Mouse (Mus musculus) heart, adult 2 months (tissue): ENCODE measurements around the gene Glrb. TPM values are rescaled to one million over a fixed set of nuclear protein-coding genes. Genes with fewer than 3 reads are reported as not detected.

Experiments
- DNase-seq, 2 experiments: peaks; one replicate each; pipeline ENCODE4 v3.0.0; 2021
- H3K27ac ChIP-seq: fragments of 200-600 bp; 2 replicates; pipeline ENCODE4 v1.8.1; 2022
- H3K27me3 ChIP-seq: fragments of 200-500 bp; 2 replicates; pipeline ENCODE4 v1.6.1; 2012; ENCODE audit warnings: mild to moderate bottlenecking, low read length, inconsistent platforms, mixed read lengths; ENCODE audit not compliant: control insufficient read depth, insufficient read depth
- H3K36me3 ChIP-seq: fragments of 200-500 bp; 2 replicates; pipeline ENCODE4 v1.6.1; 2012; ENCODE audit warnings: low read length, inconsistent platforms; ENCODE audit not compliant: control insufficient read depth, insufficient read depth
- H3K4me1 ChIP-seq: fragments of 200-500 bp; 2 replicates; pipeline ENCODE4 v1.6.1; 2011; ENCODE audit warnings: low read length; ENCODE audit not compliant: control insufficient read depth, insufficient read depth
- H3K4me3 ChIP-seq: fragments of 200-600 bp; 2 replicates; pipeline ENCODE4 v1.8.1; 2022
- H3K79me2 ChIP-seq: fragments of 200-500 bp; replicated peaks from 2 replicates; pipeline ENCODE4 v1.6.1; 2012; ENCODE audit warnings: mild to moderate bottlenecking, inconsistent platforms, low read length, moderate library complexity, mixed read lengths; ENCODE audit not compliant: control insufficient read depth, insufficient read depth
- H3K9ac ChIP-seq: fragments of 200-500 bp; 2 replicates; pipeline ENCODE4 v1.6.1; 2012; ENCODE audit warnings: low read depth, mild to moderate bottlenecking, control low read depth, inconsistent platforms, low read length, mixed read lengths
- CTCF ChIP-seq: fragments of 200-600 bp; IDR thresholded peaks from 2 replicates; pipeline ENCODE4 v1.8.1; 2022; ENCODE audit warnings: antibody characterized with exemption, mild to moderate bottlenecking, moderate library complexity
- EP300 ChIP-seq: fragments of 200-500 bp; IDR thresholded peaks from 2 replicates; pipeline ENCODE4 v1.6.1; 2011; ENCODE audit warnings: low read depth, low read length, control low read depth; ENCODE audit not compliant: insufficient read depth
- POLR2A ChIP-seq: fragments of 200-500 bp; IDR thresholded peaks from 2 replicates; pipeline ENCODE4 v1.6.1; 2011; ENCODE audit warnings: mild to moderate bottlenecking, low read depth, low read length, control low read depth; ENCODE audit not compliant: insufficient read depth
- WGBS: fragments of 180-500 bp; shearing (Covaris S2); methylation state at CpG from one replicate; pipeline ENCODE4 v1.1.7; 2018; 5-methylcytosine and 5-hydroxymethylcytosine counted together
- intact Hi-C: fragments of 180-260 bp; cut with DNase I; formaldehyde crosslinking; loops from one replicate; pipeline ENCODE4 v1.15.1; 2025
- long read RNA-seq: library from polyadenylated mRNA; stranded (forward); transcript quantifications from one replicate; pipeline ENCODE4 v2.0.0, GENCODE M21; 2021
- polyA plus RNA-seq: library from polyadenylated mRNA; depleted of rRNA; stranded (reverse); fragments of >200 nt; gene quantifications from 2 replicates; pipeline ENCODE4 v1.2.3, GENCODE M21; 2012; rRNA removed
- total RNA-seq, 2 experiments: library from RNA; stranded (reverse); gene quantifications; 2 replicates each; pipeline ENCODE4 v1.2.3; 2021

Glrb gene
- under 1 TPM; 0.16 to 0.52 TPM for total RNA-seq
- polyA plus RNA-seq: 0.06 and 0.41 TPM in 2 replicates
- long read RNA-seq: 0 reads

DNA sequence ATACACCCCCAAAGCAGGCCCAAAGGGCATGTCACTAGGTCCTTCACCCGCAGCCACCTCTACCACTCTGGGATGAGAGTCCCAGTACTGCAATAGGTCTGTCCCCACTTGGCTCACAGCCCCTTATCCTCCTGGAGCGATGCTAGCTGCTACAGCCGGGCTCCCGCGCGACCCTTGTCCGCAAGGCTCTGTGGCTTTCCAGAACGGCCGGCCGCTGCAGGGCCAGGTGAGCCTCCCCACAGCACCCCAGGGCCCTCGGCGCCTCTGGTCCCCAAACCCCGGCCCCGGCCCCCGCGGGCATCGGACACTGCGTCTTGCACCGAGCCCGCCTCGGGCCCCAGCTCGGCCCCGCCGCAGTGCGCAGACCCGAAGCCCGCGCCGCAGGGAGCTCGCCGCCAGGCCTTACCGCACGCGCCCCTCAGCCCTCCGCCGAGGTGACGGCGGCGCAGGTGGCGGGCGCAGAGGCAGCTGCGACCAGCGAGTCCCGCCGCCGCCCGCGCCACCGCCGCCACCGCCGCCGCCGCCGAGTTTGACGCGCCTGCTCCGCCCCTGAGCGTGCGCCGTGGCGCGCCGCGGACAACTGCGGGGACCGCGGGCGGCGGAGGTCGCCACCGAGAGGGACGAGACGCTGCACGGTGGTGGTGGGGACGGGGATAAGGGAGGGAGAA is at the start of gene Glrb:
Glrb (minus strand) TSS at position 550 of the 668 bp plus-strand sequence.
- Histone ChIP-seq H3K4me1 (no peaks in the 10 kb centered on the region), H3K79me2 (no peaks in the 10 kb centered on the region), H3K9ac (peak within 1 kb of the TSS; percentile 29), H3K27me3 (no peaks in the 10 kb centered on the region), H3K27ac (no peak within 1 kb of the TSS), H3K36me3 (no peaks in the 10 kb centered on the region), H3K4me3 (peak within 1 kb of the TSS; percentile 33)
- intact Hi-C loops: no loop called here
- TF ChIP-seq EP300 (no peak), POLR2A (no peak), CTCF (no peak)
- peak; percentile 4 to 25 for DNase-seq
- WGBS: 1% methylated on average over 76 of the region's 76 CpGs

- no peak overlapping the region for H3K9ac ChIP-seq
- H3K27ac ChIP-seq: no peak overlapping the region
- intact Hi-C loops: loop anchor here (2.0 to 10.0 kb wide), 3 partner anchors 75 to 967 kb away; partner anchors contain the start of gene Pdgfc
- DNase-seq: no peak
- H3K79me2 ChIP-seq: no peaks in the 10 kb centered on the region
- TF ChIP-seq POLR2A (no peak), EP300 (no peak), CTCF (no peak)
- H3K36me3 ChIP-seq: no peaks in the 10 kb centered on the region
- H3K4me1 ChIP-seq: no peaks in the 10 kb centered on the region
- no peaks in the 10 kb centered on the region for H3K27me3 ChIP-seq
- H3K4me3 ChIP-seq: no peak overlapping the region
Measured at GRCm38 (mm10) chr3:80959965-80960364, 46.5 kb upstream of the Glrb start.

DNA sequence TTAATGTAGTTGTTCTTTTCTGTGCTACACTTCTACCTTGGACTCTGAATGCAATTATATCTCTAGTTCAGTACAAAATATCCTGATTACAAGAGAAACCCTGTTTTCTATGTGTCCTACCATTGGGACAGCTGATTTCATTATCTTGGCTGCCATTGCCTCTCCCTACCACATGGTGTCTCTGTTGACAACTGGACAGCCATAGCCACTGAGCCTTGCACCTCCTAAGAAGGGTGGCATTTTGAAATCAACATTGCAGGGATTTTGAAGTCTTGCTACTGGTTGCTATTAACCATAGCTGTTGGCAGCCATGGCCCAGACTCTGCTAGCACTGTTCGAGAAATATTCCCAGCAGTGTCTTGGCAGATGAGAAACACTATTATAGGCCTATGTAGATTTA is 45.1 kb upstream of the Glrb start:
- Histone ChIP-seq H3K9ac (no peak overlapping the region), H3K27me3 (no peaks in the 10 kb centered on the region), H3K79me2 (no peaks in the 10 kb centered on the region), H3K4me3 (no peak overlapping the region), H3K4me1 (no peaks in the 10 kb centered on the region), H3K27ac (no peak overlapping the region), H3K36me3 (no peaks in the 10 kb centered on the region)
- intact Hi-C loops: loop anchor here (1.0 to 10.0 kb wide), 4 partner anchors 76 to 969 kb away; partner anchors contain the start of gene Pdgfc
- 24% methylated on average over 1 of the region's 1 CpGs for WGBS
- TF ChIP-seq CTCF (peak; percentile 84), POLR2A (no peak)
- peak; percentile 17 to 25 for DNase-seq

DNA sequence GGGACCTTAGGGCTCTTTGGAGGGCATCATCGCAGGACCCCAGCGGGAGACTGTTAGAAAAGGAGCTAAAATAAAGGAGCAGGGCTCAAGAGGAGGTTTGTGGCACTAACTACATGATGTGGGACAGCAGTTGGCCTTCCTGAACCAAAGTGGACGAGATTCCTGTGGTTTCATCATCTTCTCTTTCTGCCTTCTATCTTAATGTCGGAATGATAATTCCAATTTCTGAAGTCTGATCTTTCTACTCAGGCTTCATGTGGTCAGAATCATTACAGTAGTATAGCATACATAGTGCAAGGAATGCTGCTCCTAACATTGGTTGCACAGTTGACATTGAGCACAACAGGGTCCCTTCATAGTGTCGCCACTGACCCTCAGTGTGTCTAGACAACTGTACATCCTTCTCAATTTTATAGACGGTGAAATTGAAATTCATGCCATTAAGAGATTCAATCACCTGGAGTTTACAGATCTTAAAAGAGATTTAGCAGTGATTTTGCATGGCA is 372 bp upstream of the Glrb start:
- H3K27me3 ChIP-seq: no peaks in the 10 kb centered on the region
- no peaks in the 10 kb centered on the region for H3K79me2 ChIP-seq
- H3K4me3 ChIP-seq: peak overlapping the region; percentile 29; the same call in 1 of the 2 replicates
- H3K36me3 ChIP-seq: no peaks in the 10 kb centered on the region
- 29% methylated on average over 6 of the region's 6 CpGs for WGBS
- TF ChIP-seq CTCF: no peak
- TF ChIP-seq POLR2A: no peak
- no peak for TF ChIP-seq EP300
- DNase-seq: no peak
- no peaks in the 10 kb centered on the region for H3K4me1 ChIP-seq
- no peak overlapping the region for H3K27ac ChIP-seq
- no peak overlapping the region; the same call in 1 of the 2 replicates for H3K9ac ChIP-seq
- intact Hi-C loops: no loop called here

- WGBS: 62% methylated on average over 5 of the region's 5 CpGs
- intact Hi-C loops: no loop called here
- H3K4me3 ChIP-seq: no peak overlapping the region
Measured at GRCm38 (mm10) chr3:80894745-80895480, 18.5 kb downstream of the Glrb start.

GRCm38 (mm10) chr3:80894328-80894727 is 19.1 kb downstream of the Glrb start:
- no peaks in the 10 kb centered on the region for H3K79me2 ChIP-seq
- no peak for DNase-seq
- H3K4me1 ChIP-seq: no peaks in the 10 kb centered on the region
- H3K27ac ChIP-seq: no peak overlapping the region
- 90% methylated on average over 5 of the region's 5 CpGs for WGBS
- no peaks in the 10 kb centered on the region for H3K36me3 ChIP-seq
- no peak overlapping the region for H3K4me3 ChIP-seq
- intact Hi-C loops: no loop called here
- no peak overlapping the region for H3K9ac ChIP-seq
- H3K27me3 ChIP-seq: no peaks in the 10 kb centered on the region
- no peak for TF ChIP-seq CTCF
- no peak for TF ChIP-seq POLR2A
- TF ChIP-seq EP300: no peak

More at GRCm38 (mm10) chr3:80894745-80895480, 18.5 kb downstream of the Glrb start:
- Histone ChIP-seq H3K36me3 (no peaks in the 10 kb centered on the region), H3K79me2 (no peaks in the 10 kb centered on the region), H3K27me3 (no peaks in the 10 kb centered on the region), H3K4me1 (no peaks in the 10 kb centered on the region), H3K27ac (no peak overlapping the region), H3K9ac (no peak overlapping the region)
- TF ChIP-seq CTCF (no peak), EP300 (no peak), POLR2A (no peak)
- DNase-seq: no peak
